Mouse (Mus musculus) gastrocnemius, postnatal 4 days (tissue): Measurements from ENCODE around the gene Chst12. TPM values are rescaled to one million over a fixed set of nuclear protein-coding genes. Genes with fewer than 3 reads are reported as not detected.
A peak's percentile ranks its signal among the peaks of the same experiment; 100 is the strongest.

Experiments used
- DNase-seq, 2 experiments: peaks; one replicate each; pipeline ENCODE4 v3.0.0; 2021 to 2022; ENCODE audit warnings: low spot score in 2 of 2, mixed read lengths in 2 of 2
- total RNA-seq, 2 experiments: library from RNA; stranded (reverse); gene quantifications; 2 replicates each; pipeline ENCODE4 v1.2.3; 2021

The Chst12 gene
- total RNA-seq, 2 experiments from 2014 or later: 17.3 to 18.4 TPM

- DNase-seq: no peak
Measured at GRCm38 (mm10) chr5:140517159-140517920, 12.0 kb downstream of the Chst12 start.

GRCm38 (mm10) chr5:140517921-140518230, 12.5 kb downstream of the Chst12 start:
- no peak for DNase-seq

GRCm38 (mm10) chr5:140521196-140521595, 15.8 kb downstream of the Chst12 start:
- no peak for DNase-seq

- DNase-seq: no peak
Measured at GRCm38 (mm10) chr5:140526754-140527153, 21.4 kb downstream of the Chst12 start.

GRCm38 (mm10) chr5:140538111-140538683, 32.8 kb downstream of the Chst12 start:
- DNase-seq: no peak

GRCm38 (mm10) chr5:140540106-140540505, 34.8 kb downstream of the Chst12 start:
- peak; percentile 57 to 76 for DNase-seq

- no peak for DNase-seq
Measured at GRCm38 (mm10) chr5:140542811-140543575, 37.6 kb downstream of the Chst12 start.

- DNase-seq: no peak
Measured at GRCm38 (mm10) chr5:140545651-140546050, 40.3 kb downstream of the Chst12 start.

GRCm38 (mm10) chr5:140546332-140546731, 41.0 kb downstream of the Chst12 start:
- no peak for DNase-seq

- no peak for DNase-seq
Measured at GRCm38 (mm10) chr5:140549306-140550047, 44.1 kb downstream of the Chst12 start.

GRCm38 (mm10) chr5:140553719-140554118, 48.4 kb downstream of the Chst12 start:
- no peak for DNase-seq

- DNase-seq: no peak
Measured at GRCm38 (mm10) chr5:140556859-140557258, 51.5 kb downstream of the Chst12 start.

GRCm38 (mm10) chr5:140562601-140563000, 57.3 kb downstream of the Chst12 start:
- DNase-seq: no peak

GRCm38 (mm10) chr5:140564896-140565295, 59.5 kb downstream of the Chst12 start, which contains the start of gene Grifin:
Grifin (minus strand) TSS chr5:140565071.
- no peak for DNase-seq

- DNase-seq: peak; percentile 61 to 84
Measured at GRCm38 (mm10) chr5:140565451-140565850, 60.1 kb downstream of the Chst12 start.

- peak in 1 of 2 experiments; percentile 58 for DNase-seq
Measured at GRCm38 (mm10) chr5:140565856-140566255, 60.5 kb downstream of the Chst12 start.

- no peak for DNase-seq
Measured at GRCm38 (mm10) chr5:140566271-140566670, 60.9 kb downstream of the Chst12 start.

GRCm38 (mm10) chr5:140567321-140567720, 62.0 kb downstream of the Chst12 start:
- DNase-seq: peak in 1 of 2 experiments; percentile 61

GRCm38 (mm10) chr5:140567751-140568150, 62.4 kb downstream of the Chst12 start:
- DNase-seq: no peak

GRCm38 (mm10) chr5:140568321-140568970, 63.1 kb downstream of the Chst12 start:
- peak in 1 of 2 experiments; percentile 69 for DNase-seq
